Mouse (Mus musculus) stomach, postnatal 0 days (tissue): ENCODE results near the gene Prickle2. TPM values are rescaled to one million over a fixed set of nuclear protein-coding genes. Genes with fewer than 3 reads are reported as not detected.

ENCODE experiments used
- ATAC-seq: fragments of 200-750 bp; cut with Nextera tagmentation; 2 replicates; pipeline ENCODE4 v1.8.0; 2017; ENCODE audit not compliant: low FRiP score, low TSS enrichment
- DNase-seq: peaks from one replicate; pipeline ENCODE4 v3.0.0-alpha.2; 2016; ENCODE audit warnings: low spot score
- H3K27ac ChIP-seq: fragments of 300-500 bp; sonication (generic); replicated peaks from 2 replicates; pipeline ENCODE4 v1.5.1; 2014; ENCODE audit warnings: mild to moderate bottlenecking, control low read depth
- H3K27me3 ChIP-seq: fragments of 300-500 bp; sonication (generic); 2 replicates; pipeline ENCODE4 v1.6.1; 2014; ENCODE audit warnings: low read length; ENCODE audit not compliant: control insufficient read depth, insufficient read depth
- H3K36me3 ChIP-seq: fragments of 300-500 bp; sonication (generic); 2 replicates; pipeline ENCODE4 v1.6.1; 2014; ENCODE audit warnings: low read length, mixed read lengths; ENCODE audit not compliant: control insufficient read depth, insufficient read depth
- H3K4me1 ChIP-seq: fragments of 300-500 bp; sonication (generic); replicated peaks from 2 replicates; pipeline ENCODE4 v1.6.1; 2014; ENCODE audit warnings: antibody characterized with exemption; ENCODE audit not compliant: control insufficient read depth, insufficient read depth
- H3K4me2 ChIP-seq: fragments of 300-500 bp; sonication (generic); replicated peaks from 2 replicates; pipeline ENCODE4 v1.6.1; 2014; ENCODE audit warnings: low read depth, mild to moderate bottlenecking, control low read depth, moderate library complexity
- H3K4me3 ChIP-seq: fragments of 300-500 bp; sonication (generic); 2 replicates; pipeline ENCODE4 v1.5.1; 2014; ENCODE audit warnings: low read depth, low read length, control low read depth
- H3K9ac ChIP-seq: fragments of 300-500 bp; sonication (generic); 2 replicates; pipeline ENCODE4 v1.6.1; 2014; ENCODE audit warnings: mild to moderate bottlenecking, low read length, control low read depth, mixed read lengths
- H3K9me3 ChIP-seq: fragments of 300-500 bp; sonication (generic); 2 replicates; pipeline ENCODE4 v1.6.1; 2016; ENCODE audit warnings: low read length; ENCODE audit not compliant: control insufficient read depth
- CTCF ChIP-seq: IDR thresholded peaks from 2 replicates; pipeline ENCODE4 v1.5.1; 2016; ENCODE audit warnings: antibody characterized with exemption, low read depth, mild to moderate bottlenecking, moderate library complexity
- EP300 ChIP-seq: optimal IDR thresholded peaks from 2 replicates; pipeline ENCODE3; 2016; ENCODE audit warnings: antibody characterized with exemption
- WGBS: fragments of 180-500 bp; shearing (Covaris S2); extraction: QIAGEN DNeasy Blood & Tissue Kit; methylation state at CpG from one replicate; pipeline ENCODE4 v1.1.7; 2014; 5-methylcytosine and 5-hydroxymethylcytosine counted together
- polyA plus RNA-seq: library from polyadenylated mRNA; unstranded; fragments of >200 nt; fragmentation: Nextera tagmentation; extraction: Ambion mirVana; gene quantifications from 2 replicates; pipeline ENCODE4 v1.2.1, GENCODE M21; 2015

Gene Prickle2
- polyA plus RNA-seq, 1 experiment from 2014 or later: 2.3 TPM

- H3K27ac ChIP-seq: 0 out of 2 replicates have a peak overlapping the region, but pooled peaks have one; percentile 13
- no peak for TF ChIP-seq EP300
- 0 out of 2 replicates have a peak, but pooled peaks have one; percentile 15 for ATAC-seq
- WGBS: 42% methylated on average over 4 of the region's 4 CpGs
- peaks cover 3% of the 10 kb centered on the region; the same call in 1 of the 2 replicates for H3K4me1 ChIP-seq
- H3K9me3 ChIP-seq: no peaks in the 10 kb centered on the region
- no peak overlapping the region for H3K4me2 ChIP-seq
- H3K27me3 ChIP-seq: no peaks in the 10 kb centered on the region
- no peak overlapping the region for H3K9ac ChIP-seq
- H3K4me3 ChIP-seq: no peak overlapping the region
- no peak for DNase-seq
- H3K36me3 ChIP-seq: no peaks in the 10 kb centered on the region
Observed at GRCm38 (mm10) chr6:92499449-92499848, 206.5 kb downstream of the Prickle2 start.

GRCm38 (mm10) chr6:92498574-92498973 lies 207.4 kb downstream of the Prickle2 start:
- Histone ChIP-seq H3K27ac (no peak overlapping the region), H3K27me3 (no peaks in the 10 kb centered on the region), H3K4me3 (no peak overlapping the region), H3K9me3 (no peaks in the 10 kb centered on the region), H3K9ac (no peak overlapping the region), H3K4me2 (no peak overlapping the region), H3K36me3 (no peaks in the 10 kb centered on the region), H3K4me1 (peaks cover 3% of the 10 kb centered on the region; the same call in 1 of the 2 replicates)
- TF ChIP-seq EP300 (no peak), CTCF (no peak)
- DNase-seq: no peak
- WGBS: 27% methylated on average over 6 of the region's 6 CpGs
- ATAC-seq: no peak

- DNase-seq (no peak), ATAC-seq (no peak)
- no peak overlapping the region for H3K4me3 ChIP-seq
- no peaks in the 10 kb centered on the region for H3K9me3 ChIP-seq
- WGBS: 70% methylated on average over 4 of the region's 4 CpGs
- H3K27ac ChIP-seq: no peak overlapping the region
- H3K4me1 ChIP-seq: peaks cover 3% of the 10 kb centered on the region; the same call in 1 of the 2 replicates
- no peak overlapping the region for H3K9ac ChIP-seq
- TF ChIP-seq EP300: no peak
- no peak for TF ChIP-seq CTCF
- H3K27me3 ChIP-seq: no peaks in the 10 kb centered on the region
- H3K36me3 ChIP-seq: no peaks in the 10 kb centered on the region
- H3K4me2 ChIP-seq: no peak overlapping the region
Observed at GRCm38 (mm10) chr6:92497279-92497678, 208.7 kb downstream of the Prickle2 start.

DNA sequence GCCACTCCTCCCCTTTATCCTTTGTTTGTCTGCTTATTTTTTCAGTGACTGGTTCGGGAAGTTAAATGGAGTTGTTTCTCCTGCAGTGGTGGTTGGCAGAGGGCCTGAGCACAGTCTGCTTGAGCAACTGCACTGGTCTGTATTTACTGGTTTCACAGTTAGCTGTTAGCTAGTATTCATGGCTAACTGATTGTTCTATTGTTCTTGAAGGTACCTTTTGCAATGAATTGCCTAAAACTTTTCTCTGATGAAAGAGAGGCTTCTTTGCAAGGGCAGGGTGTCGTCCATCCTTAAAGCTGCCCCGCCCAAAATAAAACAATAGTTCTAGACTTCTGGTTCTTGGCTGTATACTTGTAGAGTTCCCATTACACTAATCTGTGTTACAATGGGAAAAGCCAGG lies 210.5 kb downstream of the Prickle2 start:
- no peak for TF ChIP-seq EP300
- TF ChIP-seq CTCF: no peak
- H3K9ac ChIP-seq: no peak overlapping the region
- H3K4me3 ChIP-seq: no peak overlapping the region
- no peak overlapping the region for H3K27ac ChIP-seq
- ATAC-seq: no peak
- peaks cover 3% of the 10 kb centered on the region; the same call in 1 of the 2 replicates for H3K4me1 ChIP-seq
- no peaks in the 10 kb centered on the region for H3K27me3 ChIP-seq
- no peak for DNase-seq
- no peaks in the 10 kb centered on the region for H3K36me3 ChIP-seq
- no peak overlapping the region for H3K4me2 ChIP-seq
- H3K9me3 ChIP-seq: no peaks in the 10 kb centered on the region
- 65% methylated on average over 3 of the region's 3 CpGs for WGBS

DNA sequence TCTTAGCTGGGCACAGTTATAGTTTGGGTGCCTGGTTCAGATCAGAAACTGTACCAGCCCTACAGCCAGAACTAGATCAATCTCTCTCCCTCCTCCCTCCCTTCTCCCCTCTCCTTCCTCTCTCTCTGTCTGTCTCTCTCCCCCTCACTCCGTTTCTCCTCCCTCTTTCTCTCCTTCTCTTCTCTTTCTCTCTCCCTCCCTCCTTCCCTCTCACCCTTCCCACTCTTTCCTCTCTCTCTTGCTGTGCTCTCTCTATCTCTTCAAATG lies 224.3 kb downstream of the Prickle2 start:
- DNase-seq (no peak), ATAC-seq (no peak; the same call in 1 of the 2 replicates)
- Histone ChIP-seq H3K27ac (no peak overlapping the region), H3K36me3 (no peaks in the 10 kb centered on the region), H3K4me3 (no peak overlapping the region), H3K27me3 (no peaks in the 10 kb centered on the region), H3K4me2 (peak overlapping the region; percentile 56), H3K9me3 (no peaks in the 10 kb centered on the region), H3K9ac (no peak overlapping the region), H3K4me1 (0 out of 2 replicates have a peak, but pooled peaks cover 3% of the 10 kb centered on the region)
- TF ChIP-seq EP300: no peak
- TF ChIP-seq CTCF: no peak
- WGBS: 10% methylated on average over 1 of the region's 1 CpGs

- ATAC-seq (peak; percentile 65; the same call in 1 of the 2 replicates), DNase-seq (peak; percentile 50)
- H3K9ac ChIP-seq: peak overlapping the region; percentile 23
- no peaks in the 10 kb centered on the region for H3K27me3 ChIP-seq
- TF ChIP-seq EP300 (no peak), CTCF (peak; percentile 6; the same call in 1 of the 2 replicates)
- H3K9me3 ChIP-seq: no peaks in the 10 kb centered on the region
- peak overlapping the region; percentile 77 for H3K27ac ChIP-seq
- 0 out of 2 replicates have a peak, but pooled peaks cover 3% of the 10 kb centered on the region for H3K4me1 ChIP-seq
- no peaks in the 10 kb centered on the region for H3K36me3 ChIP-seq
- WGBS: 2% methylated on average over 21 of the region's 21 CpGs
- peak overlapping the region; percentile 39 for H3K4me3 ChIP-seq
- peak overlapping the region; percentile 56 for H3K4me2 ChIP-seq
Observed at GRCm38 (mm10) chr6:92480941-92481689, 224.8 kb downstream of the Prickle2 start.
